Mouse (Mus musculus): Measurements from ENCODE around the gene H2-M10.5.

DNA sequence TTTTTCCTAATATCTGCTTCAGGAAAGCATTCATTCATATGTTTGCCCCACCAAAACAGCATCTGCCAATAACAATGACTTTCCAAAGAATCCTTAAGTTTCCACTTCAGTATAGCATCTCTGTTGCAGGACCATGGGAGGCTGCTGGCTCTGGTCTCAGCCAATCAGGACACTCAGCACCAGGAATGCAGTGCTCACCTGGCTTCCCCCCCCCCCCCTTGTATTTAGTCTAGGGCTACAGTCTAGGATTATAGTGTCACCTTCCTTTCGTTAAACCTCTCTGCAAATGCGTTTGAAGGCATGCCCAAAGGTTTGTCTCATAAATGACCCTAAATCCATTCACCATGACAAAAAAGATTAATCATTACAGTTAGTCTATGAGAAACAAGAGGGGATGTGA, 15.6 kb downstream of the H2-M10.5 start:
- no peak for TF ChIP-seq CTCF (IDR thresholded peaks at IDR 0.05; ENCODE audit: low read depth)
- TF ChIP-seq EP300 (IDR thresholded peaks at IDR 0.05; ENCODE audit: low read depth): no peak

Data from liver, embryonic 14.5 days (tissue).